Mouse (Mus musculus): Measurements from ENCODE around the gene Thsd4.

- TF ChIP-seq POLR2A (IDR thresholded peaks at IDR 0.05; ENCODE audit: extremely low read depth, insufficient read depth, low read length) (no peak), CTCF (IDR thresholded peaks at IDR 0.05; ENCODE audit: extremely low read depth, insufficient read depth, low read length) (no peak)
Measured at GRCm38 (mm10) chr9:60456651-60457050, 65.2 kb downstream of the Thsd4 start.

Data from cortical plate, adult 2 months (tissue).